Mouse (Mus musculus): ENCODE measurements around the gene Crk.

- no peak for TF ChIP-seq RCOR1 (conservative IDR thresholded peaks at IDR 0.05; ENCODE audit: low read depth, low read length)
- TF ChIP-seq ZC3H11A (IDR thresholded peaks at IDR 0.05; ENCODE audit: low read depth, low read length): no peak
- no peak for TF ChIP-seq ETS1 (conservative IDR thresholded peaks at IDR 0.05; ENCODE audit: low read depth, low read length)
- TF ChIP-seq SIN3A (IDR thresholded peaks at IDR 0.05; ENCODE audit: low read length): no peak
- no peak for TF ChIP-seq CTCF (conservative IDR thresholded peaks at IDR 0.05 in 1 of 2, IDR thresholded peaks at IDR 0.05 in 1 of 2; ENCODE audit: low read depth in 2 of 2, low read length in 2 of 2)
These were observed 16.9 kb upstream of the Crk start for GRCm38 (mm10) chr11:75662131-75662530.

All from CH12.LX (cell line).